Mouse (Mus musculus): Measurements from ENCODE around the gene Capza1. TPM values are rescaled to one million over a fixed set of nuclear protein-coding genes. Genes with fewer than 3 reads are reported as not detected.

Gene Capza1
- polyA plus RNA-seq, 1 experiment = 22.6 TPM

GRCm38 (mm10) chr3:104785284-104785683 lies 79.0 kb downstream of the Capza1 start:
- Histone ChIP-seq H3ac (ENCODE audit: control insufficient read depth, insufficient read length) (no peak overlapping the region), H3K27me3 (ENCODE audit: control insufficient read depth, insufficient read depth, insufficient read length) (peaks cover 6% of the 10 kb centered on the region), H3K79me2 (ENCODE audit: control insufficient read depth, insufficient read depth) (peaks cover 13% of the 10 kb centered on the region), H3K36me3 (ENCODE audit: control insufficient read depth, insufficient read depth) (no peaks in the 10 kb centered on the region), H3K4me2 (ENCODE audit: low read depth) (no peak overlapping the region), H3K4me3 (no peak overlapping the region)
- TF ChIP-seq TCF3 (IDR thresholded peaks at IDR 0.05; ENCODE audit: insufficient read length, low read depth) (no peak), POLR2AphosphoS2 (IDR thresholded peaks at IDR 0.05; ENCODE audit: insufficient read length, low read depth) (no peak), SRF (IDR thresholded peaks at IDR 0.05; ENCODE audit: control insufficient read depth, insufficient read length, low read depth) (no peak), MYOD1 (IDR thresholded peaks at IDR 0.05; ENCODE audit: control insufficient read depth in 1 of 3, insufficient read length in 2 of 3, low read depth in 2 of 3) (no peak), USF1 (IDR thresholded peaks at IDR 0.05; ENCODE audit: low read depth) (no peak), E2F4 (IDR thresholded peaks at IDR 0.05; ENCODE audit: insufficient read depth) (no peak), MYOG (IDR thresholded peaks at IDR 0.05; ENCODE audit: control insufficient read depth in 1 of 3, insufficient read depth in 1 of 3, insufficient read length in 2 of 3, low read depth in 2 of 3) (no peak), MAX (IDR thresholded peaks at IDR 0.05; ENCODE audit: low read depth) (no peak), POLR2A (IDR thresholded peaks at IDR 0.05; ENCODE audit: insufficient read length, low read depth) (no peak), CEBPB (IDR thresholded peaks at IDR 0.05; ENCODE audit: insufficient read depth, poor library complexity, severe bottlenecking) (no peak), TCF12 (IDR thresholded peaks at IDR 0.05; ENCODE audit: insufficient read depth, poor library complexity, severe bottlenecking) (no peak)

GRCm38 (mm10) chr3:104783971-104784500 lies 80.3 kb downstream of the Capza1 start:
- peaks cover under 1% of the 10 kb centered on the region for H3K79me2 ChIP-seq (ENCODE audit: control insufficient read depth, insufficient read depth)
- no peak overlapping the region for H3K4me2 ChIP-seq (ENCODE audit: low read depth)
- no peak overlapping the region for H3ac ChIP-seq (ENCODE audit: control insufficient read depth, insufficient read length)
- H3K27me3 ChIP-seq (ENCODE audit: control insufficient read depth, insufficient read depth, insufficient read length) = peaks cover 9% of the 10 kb centered on the region
- no peak overlapping the region for H3K4me3 ChIP-seq
- H3K36me3 ChIP-seq (ENCODE audit: control insufficient read depth, insufficient read depth) = no peaks in the 10 kb centered on the region
- TF ChIP-seq MYOG (IDR thresholded peaks at IDR 0.05; ENCODE audit: control insufficient read depth in 1 of 3, insufficient read depth in 1 of 3, insufficient read length in 2 of 3, low read depth in 2 of 3) = no peak
- no peak for TF ChIP-seq POLR2AphosphoS2 (IDR thresholded peaks at IDR 0.05; ENCODE audit: insufficient read length, low read depth)
- no peak for TF ChIP-seq REST (IDR thresholded peaks at IDR 0.05; ENCODE audit: insufficient read depth, insufficient read length)
- no peak for TF ChIP-seq MYOD1 (IDR thresholded peaks at IDR 0.05; ENCODE audit: control insufficient read depth in 1 of 3, insufficient read length in 2 of 3, low read depth in 2 of 3)
- TF ChIP-seq E2F4 (IDR thresholded peaks at IDR 0.05; ENCODE audit: insufficient read depth) = no peak
- TF ChIP-seq USF1 (IDR thresholded peaks at IDR 0.05; ENCODE audit: low read depth) = no peak

GRCm38 (mm10) chr3:104782061-104782681 lies 82.1 kb downstream of the Capza1 start:
- Histone ChIP-seq H3K27me3 (ENCODE audit: control insufficient read depth, insufficient read depth, insufficient read length) (peaks cover 22% of the 10 kb centered on the region), H3K36me3 (ENCODE audit: control insufficient read depth, insufficient read depth) (no peaks in the 10 kb centered on the region), H3K4me2 (ENCODE audit: low read depth) (no peak overlapping the region), H3K4me3 (no peak overlapping the region), H3K79me2 (ENCODE audit: control insufficient read depth, insufficient read depth) (no peaks in the 10 kb centered on the region), H3ac (ENCODE audit: control insufficient read depth, insufficient read length) (no peak overlapping the region)
- no peak for TF ChIP-seq CEBPB (IDR thresholded peaks at IDR 0.05; ENCODE audit: insufficient read depth, poor library complexity, severe bottlenecking)
- TF ChIP-seq MYOD1 (IDR thresholded peaks at IDR 0.05; ENCODE audit: control insufficient read depth in 1 of 3, insufficient read length in 2 of 3, low read depth in 2 of 3) = no peak
- no peak for TF ChIP-seq SRF (IDR thresholded peaks at IDR 0.05; ENCODE audit: control insufficient read depth, insufficient read length, low read depth)
- TF ChIP-seq POLR2AphosphoS2 (IDR thresholded peaks at IDR 0.05; ENCODE audit: insufficient read length, low read depth) = no peak
- TF ChIP-seq USF1 (IDR thresholded peaks at IDR 0.05; ENCODE audit: low read depth) = no peak
- TF ChIP-seq TCF3 (IDR thresholded peaks at IDR 0.05; ENCODE audit: insufficient read length, low read depth) = no peak
- TF ChIP-seq TCF12 (IDR thresholded peaks at IDR 0.05; ENCODE audit: insufficient read depth, poor library complexity, severe bottlenecking) = no peak
- TF ChIP-seq MAX (IDR thresholded peaks at IDR 0.05; ENCODE audit: low read depth) = no peak
- no peak for TF ChIP-seq REST (IDR thresholded peaks at IDR 0.05; ENCODE audit: insufficient read depth, insufficient read length)
- no peak for TF ChIP-seq POLR2A (IDR thresholded peaks at IDR 0.05; ENCODE audit: insufficient read length, low read depth)
- TF ChIP-seq MYOG (IDR thresholded peaks at IDR 0.05; ENCODE audit: control insufficient read depth in 1 of 3, insufficient read depth in 1 of 3, insufficient read length in 2 of 3, low read depth in 2 of 3) = no peak
- no peak for TF ChIP-seq E2F4 (IDR thresholded peaks at IDR 0.05; ENCODE audit: insufficient read depth)

GRCm38 (mm10) chr3:104781471-104781903 lies 82.8 kb downstream of the Capza1 start, which contains the start of gene Fam19a3:
Gene Fam19a3, minus strand, starts transcription at chr3:104781840.
- H3K36me3 ChIP-seq (ENCODE audit: control insufficient read depth, insufficient read depth) = no peaks in the 10 kb centered on the region
- H3K4me2 ChIP-seq (ENCODE audit: low read depth) = peak within 1 kb of the TSS; percentile 67
- no peak within 1 kb of the TSS for H3ac ChIP-seq (ENCODE audit: control insufficient read depth, insufficient read length)
- H3K4me3 ChIP-seq = peak within 1 kb of the TSS; percentile 7
- TF ChIP-seq POLR2AphosphoS2 (IDR thresholded peaks at IDR 0.05; ENCODE audit: insufficient read length, low read depth) (no peak), MYOD1 (IDR thresholded peaks at IDR 0.05; ENCODE audit: control insufficient read depth in 1 of 3, insufficient read length in 2 of 3, low read depth in 2 of 3) (no peak), REST (IDR thresholded peaks at IDR 0.05; ENCODE audit: insufficient read depth, insufficient read length) (no peak), CEBPB (IDR thresholded peaks at IDR 0.05; ENCODE audit: insufficient read depth, poor library complexity, severe bottlenecking) (no peak), POLR2A (IDR thresholded peaks at IDR 0.05; ENCODE audit: insufficient read length, low read depth) (no peak), MYOG (IDR thresholded peaks at IDR 0.05; ENCODE audit: control insufficient read depth in 1 of 3, insufficient read depth in 1 of 3, insufficient read length in 2 of 3, low read depth in 2 of 3) (no peak), MAX (IDR thresholded peaks at IDR 0.05; ENCODE audit: low read depth) (no peak), TCF3 (IDR thresholded peaks at IDR 0.05; ENCODE audit: insufficient read length, low read depth) (no peak)
- H3K79me2 ChIP-seq (ENCODE audit: control insufficient read depth, insufficient read depth) = no peaks in the 10 kb centered on the region
- H3K27me3 ChIP-seq (ENCODE audit: control insufficient read depth, insufficient read depth, insufficient read length) = peaks cover 23% of the 10 kb centered on the region

Data from myocyte (in vitro differentiated cells).